Mouse (Mus musculus) intestine, embryonic 14.5 days (tissue): Measurements from ENCODE around the gene 1700037H04Rik. TPM values are rescaled to one million over a fixed set of nuclear protein-coding genes. Genes with fewer than 3 reads are reported as not detected.
A peak's percentile ranks its signal among the peaks of the same experiment; 100 is the strongest.

ENCODE experiments used
- ATAC-seq: fragments of 200-750 bp; cut with Nextera tagmentation; replicated peaks from 2 replicates; pipeline ENCODE4 v1.8.0; 2017; ENCODE audit warnings: low read depth, moderate number of reproducible peaks, moderate TSS enrichment, moderate library complexity; ENCODE audit not compliant: low FRiP score, low TSS enrichment
- DNase-seq: peaks from one replicate; pipeline ENCODE4 v3.0.0-alpha.2; 2018; ENCODE audit warnings: low spot score
- H3K27ac ChIP-seq: fragments of 300-500 bp; sonication (generic); 2 replicates; pipeline ENCODE4 v1.5.1; 2014; ENCODE audit warnings: low read depth, mild to moderate bottlenecking, control low read depth
- H3K27me3 ChIP-seq: fragments of 300-500 bp; sonication (generic); replicated peaks from 2 replicates; pipeline ENCODE4 v1.6.1; 2014; ENCODE audit warnings: low read length, control low read depth; ENCODE audit not compliant: control insufficient read depth, insufficient read depth
- H3K36me3 ChIP-seq: fragments of 300-500 bp; sonication (generic); 2 replicates; pipeline ENCODE4 v1.6.1; 2014; ENCODE audit warnings: low read length, control low read depth; ENCODE audit not compliant: control insufficient read depth, insufficient read depth
- H3K4me1 ChIP-seq: fragments of 300-500 bp; sonication (generic); replicated peaks from 2 replicates; pipeline ENCODE4 v1.6.1; 2014; ENCODE audit warnings: low read length, control low read depth, mixed read lengths; ENCODE audit not compliant: control insufficient read depth, insufficient read depth
- H3K4me2 ChIP-seq: fragments of 300-500 bp; sonication (generic); 2 replicates; pipeline ENCODE4 v1.6.1; 2014; ENCODE audit warnings: low read length
- H3K4me3 ChIP-seq: fragments of 300-500 bp; sonication (generic); 2 replicates; pipeline ENCODE4 v1.5.1; 2014; ENCODE audit warnings: low read depth, low read length, control low read depth, mixed read lengths
- H3K9ac ChIP-seq: fragments of 300-500 bp; sonication (generic); 2 replicates; pipeline ENCODE4 v1.6.1; 2014; ENCODE audit warnings: mild to moderate bottlenecking, low read length
- H3K9me3 ChIP-seq: fragments of 300-500 bp; sonication (generic); 2 replicates; pipeline ENCODE4 v1.6.1; 2016; ENCODE audit warnings: low read length, control low read depth; ENCODE audit not compliant: control insufficient read depth
- WGBS: fragments of 180-500 bp; shearing (Covaris S2); extraction: QIAGEN DNeasy Blood & Tissue Kit; methylation state at CpG from one replicate; pipeline ENCODE4 v1.1.7; 2014; 5-methylcytosine and 5-hydroxymethylcytosine counted together
- polyA plus RNA-seq: library from polyadenylated mRNA; unstranded; fragments of >200 nt; fragmentation: Nextera tagmentation; extraction: Ambion mirVana; gene quantifications from 2 replicates; pipeline ENCODE4 v1.2.1, GENCODE M21; 2014

1700037H04Rik gene
- polyA plus RNA-seq, 1 experiment from 2014 or later, result 93.1 TPM

- no peak overlapping the region for H3K4me3 ChIP-seq
- H3K4me1 ChIP-seq, result peaks cover 12% of the 10 kb centered on the region; the same call in 1 of the 2 replicates
- WGBS, result 69% methylated on average over 2 of the region's 2 CpGs
- H3K27me3 ChIP-seq, result no peaks in the 10 kb centered on the region
- no peak for DNase-seq
- H3K27ac ChIP-seq, result no peak overlapping the region
- peaks cover 28% of the 10 kb centered on the region for H3K36me3 ChIP-seq
- ATAC-seq, result no peak
- no peaks in the 10 kb centered on the region for H3K9me3 ChIP-seq
- no peak overlapping the region for H3K4me2 ChIP-seq
- H3K9ac ChIP-seq, result no peak overlapping the region
Observed at GRCm38 (mm10) chr2:131200710-131201109, 40.8 kb upstream of the 1700037H04Rik start.

DNA sequence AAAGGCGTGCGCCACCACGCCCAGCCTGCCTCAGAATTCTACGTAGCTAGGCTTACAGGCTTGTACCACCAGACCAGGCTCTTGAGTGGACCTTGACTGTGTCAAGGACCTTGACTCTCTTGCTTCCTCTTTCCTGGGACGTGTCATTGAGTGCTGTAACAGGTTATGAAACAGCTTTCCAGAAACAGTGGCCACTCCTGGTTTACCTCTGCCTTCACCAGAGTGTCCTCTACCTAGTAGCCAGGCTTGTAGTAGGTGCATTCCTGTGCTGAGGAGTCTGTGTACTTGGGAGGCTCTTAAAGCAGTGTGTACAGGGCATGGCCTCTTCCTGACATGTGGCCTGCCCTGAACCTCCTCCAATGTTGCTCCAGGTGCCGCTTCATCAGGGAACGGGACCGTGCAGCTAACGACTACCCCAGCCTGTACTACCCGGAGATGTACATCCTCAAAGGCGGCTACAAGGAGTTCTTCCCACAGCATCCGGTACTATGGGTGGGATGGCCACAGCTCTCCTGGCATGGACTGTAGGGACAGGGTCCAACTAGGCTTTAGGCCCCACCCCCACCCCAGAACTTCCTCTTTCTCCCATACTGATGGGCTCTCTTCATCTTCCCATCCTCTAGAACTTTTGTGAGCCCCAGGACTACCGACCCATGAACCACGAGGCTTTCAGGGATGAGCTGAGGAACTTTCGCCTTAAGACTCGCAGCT, 36.9 kb upstream of the 1700037H04Rik start:
- DNase-seq (no peak), ATAC-seq (no peak)
- Histone ChIP-seq H3K4me2 (no peak overlapping the region), H3K9me3 (no peaks in the 10 kb centered on the region), H3K4me1 (no peaks in the 10 kb centered on the region), H3K27ac (no peak overlapping the region), H3K36me3 (peaks cover 66% of the 10 kb centered on the region), H3K4me3 (no peak overlapping the region), H3K9ac (no peak overlapping the region), H3K27me3 (no peaks in the 10 kb centered on the region)
- 93% methylated on average over 16 of the region's 16 CpGs for WGBS

DNA sequence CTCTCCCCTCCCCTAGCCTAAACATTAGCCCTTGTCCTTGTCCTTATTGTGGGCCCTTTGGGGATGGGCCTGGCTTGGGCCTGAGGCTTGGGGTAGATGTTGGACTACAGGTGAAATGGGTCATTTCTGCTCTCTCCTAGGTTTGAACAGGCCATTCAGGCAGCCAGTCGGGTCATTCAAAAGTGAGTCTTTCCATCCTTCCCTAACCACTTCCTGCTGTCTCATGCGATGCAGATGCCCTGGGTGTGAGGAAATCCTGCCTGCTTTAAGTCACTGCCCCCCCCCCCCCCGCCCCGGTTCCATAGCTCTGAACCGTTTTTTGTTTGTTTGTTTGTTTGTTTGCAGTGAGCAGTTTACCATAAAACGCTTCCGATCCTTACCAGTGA, 31.1 kb upstream of the 1700037H04Rik start:
- WGBS, result 74% methylated on average over 7 of the region's 7 CpGs
- no peaks in the 10 kb centered on the region for H3K27me3 ChIP-seq
- DNase-seq (no peak), ATAC-seq (no peak)
- no peak overlapping the region for H3K9ac ChIP-seq
- H3K36me3 ChIP-seq, result peaks cover 42% of the 10 kb centered on the region
- peaks cover 27% of the 10 kb centered on the region for H3K4me1 ChIP-seq
- peak overlapping the region; percentile 60; the same call in 1 of the 2 replicates for H3K27ac ChIP-seq
- H3K4me2 ChIP-seq, result no peak overlapping the region
- H3K4me3 ChIP-seq, result no peak overlapping the region
- H3K9me3 ChIP-seq, result no peaks in the 10 kb centered on the region

GRCm38 (mm10) chr2:131190344-131191004, 30.6 kb upstream of the 1700037H04Rik start:
- peak overlapping the region; percentile 22 for H3K4me2 ChIP-seq
- H3K9me3 ChIP-seq, result no peaks in the 10 kb centered on the region
- H3K4me1 ChIP-seq, result peaks cover 29% of the 10 kb centered on the region
- peak overlapping the region; percentile 60 for H3K27ac ChIP-seq
- 29% methylated on average over 10 of the region's 10 CpGs for WGBS
- no peak overlapping the region for H3K9ac ChIP-seq
- DNase-seq, result no peak
- H3K36me3 ChIP-seq, result peaks cover 39% of the 10 kb centered on the region
- H3K4me3 ChIP-seq, result no peak overlapping the region
- peak; percentile 14; the same call in 1 of the 2 replicates for ATAC-seq
- H3K27me3 ChIP-seq, result no peaks in the 10 kb centered on the region

GRCm38 (mm10) chr2:131189521-131190309, 29.8 kb upstream of the 1700037H04Rik start:
- H3K4me1 ChIP-seq, result peaks cover 29% of the 10 kb centered on the region
- DNase-seq, result no peak
- H3K9me3 ChIP-seq, result no peaks in the 10 kb centered on the region
- WGBS, result 49% methylated on average over 5 of the region's 5 CpGs
- peak overlapping the region; percentile 60 for H3K27ac ChIP-seq
- H3K9ac ChIP-seq, result no peak overlapping the region
- H3K36me3 ChIP-seq, result peaks cover 31% of the 10 kb centered on the region
- H3K27me3 ChIP-seq, result no peaks in the 10 kb centered on the region
- no peak for ATAC-seq
- no peak overlapping the region for H3K4me3 ChIP-seq
- peak overlapping the region; percentile 4; the same call in 1 of the 2 replicates for H3K4me2 ChIP-seq

- H3K4me2 ChIP-seq, result no peak overlapping the region
- no peak overlapping the region for H3K27ac ChIP-seq
- DNase-seq (no peak), ATAC-seq (no peak)
- WGBS, result 91% methylated on average over 5 of the region's 5 CpGs
- H3K9ac ChIP-seq, result no peak overlapping the region
- peaks cover 29% of the 10 kb centered on the region for H3K4me1 ChIP-seq
- H3K27me3 ChIP-seq, result no peaks in the 10 kb centered on the region
- H3K9me3 ChIP-seq, result no peaks in the 10 kb centered on the region
- peaks cover 17% of the 10 kb centered on the region for H3K36me3 ChIP-seq
- no peak overlapping the region for H3K4me3 ChIP-seq
Observed at GRCm38 (mm10) chr2:131188311-131188710, 28.4 kb upstream of the 1700037H04Rik start.

DNA sequence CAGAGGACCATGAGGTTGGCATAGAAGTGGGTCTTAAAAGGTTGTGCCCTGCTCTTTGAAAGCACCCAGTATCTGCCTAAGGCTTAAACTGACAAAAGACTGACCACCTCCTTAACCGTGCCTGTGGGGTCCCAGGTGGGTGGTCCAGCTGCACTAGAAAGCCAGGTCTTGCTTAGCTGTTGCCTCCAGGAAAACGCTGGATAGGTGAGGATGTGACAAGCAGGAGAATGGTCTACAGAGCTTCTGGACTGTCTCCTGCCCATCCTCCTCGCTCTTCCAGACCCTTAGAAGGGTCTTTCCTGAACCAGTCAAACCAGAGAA, 27.7 kb upstream of the 1700037H04Rik start:
- no peaks in the 10 kb centered on the region for H3K9me3 ChIP-seq
- no peaks in the 10 kb centered on the region for H3K27me3 ChIP-seq
- ATAC-seq (no peak), DNase-seq (no peak)
- H3K4me1 ChIP-seq, result peaks cover 29% of the 10 kb centered on the region
- WGBS, result 18% methylated on average over 3 of the region's 3 CpGs
- peak overlapping the region; percentile 69 for H3K4me2 ChIP-seq
- H3K9ac ChIP-seq, result peak overlapping the region; percentile 69
- H3K27ac ChIP-seq, result peak overlapping the region; percentile 58; the same call in 1 of the 2 replicates
- peak overlapping the region; percentile 66 for H3K4me3 ChIP-seq
- peaks cover 10% of the 10 kb centered on the region; the same call in 1 of the 2 replicates for H3K36me3 ChIP-seq

GRCm38 (mm10) chr2:131186771-131187601, 27.1 kb upstream of the 1700037H04Rik start, which contains the start of the genes Cdc25b and Spef1:
Gene Cdc25b (plus strand): TSS chr2:131186949.
Gene Spef1 (minus strand): TSS chr2:131187282.
- Histone ChIP-seq H3K9ac (peak within 1 kb of the TSS; percentile 69), H3K36me3 (peaks cover 6% of the 10 kb centered on the region; the same call in 1 of the 2 replicates), H3K4me2 (peak within 1 kb of the TSS; percentile 69), H3K27me3 (no peaks in the 10 kb centered on the region), H3K4me3 (peak within 1 kb of the TSS; percentile 66), H3K9me3 (no peaks in the 10 kb centered on the region), H3K4me1 (peaks cover 29% of the 10 kb centered on the region), H3K27ac (peak within 1 kb of the TSS; percentile 58; the same call in 1 of the 2 replicates)
- peak; percentile 92 for DNase-seq
- ATAC-seq, result peak; percentile 93
- under 1% methylated on average over 36 of the region's 43 CpGs for WGBS
